Mouse (Mus musculus): Measurements from ENCODE around the gene Hoxa3. TPM values are rescaled to one million over a fixed set of nuclear protein-coding genes. Genes with fewer than 3 reads are reported as not detected.

Hoxa3 gene
- total RNA-seq, 4 experiments from 2014 or later: not detected

DNA sequence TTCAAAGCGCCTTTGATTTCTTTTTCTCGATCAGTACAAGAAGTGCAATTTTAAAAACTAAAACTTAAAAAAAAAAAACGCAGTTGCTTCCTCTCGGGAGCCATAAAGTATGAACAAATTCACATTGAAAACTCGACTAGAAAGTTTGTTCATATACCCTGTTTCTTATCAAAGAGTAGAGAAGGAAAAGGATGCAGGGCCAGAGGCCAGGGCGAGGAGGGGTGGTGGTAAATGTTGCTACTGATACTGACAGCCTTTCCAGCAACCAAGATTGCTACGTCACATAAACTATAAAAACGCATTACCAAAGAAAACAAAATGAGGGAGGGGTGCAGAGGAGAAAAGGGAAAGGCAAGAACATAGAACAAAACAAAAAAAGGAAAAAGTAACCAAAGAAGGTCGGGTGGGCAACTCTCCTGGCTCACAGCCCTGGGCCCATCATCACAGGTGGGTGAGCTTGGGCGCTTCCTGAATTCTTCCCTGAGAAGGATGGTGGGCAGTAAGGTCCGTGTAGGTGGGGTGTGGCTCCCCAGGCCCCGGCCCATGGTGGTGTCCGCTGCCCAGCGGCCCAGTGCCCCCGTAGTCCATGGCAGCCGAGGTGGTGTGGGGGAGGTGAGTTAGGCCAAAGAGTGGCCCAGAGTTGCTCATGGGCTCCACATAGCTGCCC is 43.5 kb downstream of the Hoxa3 start:
- DNase-seq (ENCODE audit: low spot score in 2 of 2): no peak

- DNase-seq (ENCODE audit: low spot score in 2 of 2): no peak
Measured at GRCm38 (mm10) chr6:52168191-52169055, 44.7 kb downstream of the Hoxa3 start.

- DNase-seq (ENCODE audit: low spot score in 2 of 2): no peak
Measured at GRCm38 (mm10) chr6:52167736-52168161, 45.4 kb downstream of the Hoxa3 start.

DNA sequence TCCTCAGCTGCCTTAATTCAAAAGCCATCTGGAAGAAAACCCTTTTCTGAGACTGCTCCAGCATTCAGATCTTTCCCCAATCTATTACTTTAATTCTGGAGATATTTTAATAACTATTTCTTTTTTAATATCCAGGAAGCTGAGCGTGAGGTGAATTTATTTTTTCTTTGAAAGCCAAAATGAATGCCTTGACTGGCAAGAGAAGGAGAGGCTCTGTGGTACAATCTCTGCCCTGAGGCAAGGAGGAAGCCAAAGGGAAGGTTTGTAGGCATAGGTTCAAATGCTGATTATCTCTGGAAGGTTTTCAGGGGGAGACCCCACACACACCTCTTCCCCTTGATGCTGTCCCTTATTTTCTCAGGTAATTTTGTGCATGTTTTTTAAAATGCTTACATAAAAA is 46.0 kb downstream of the Hoxa3 start:
- no peak for DNase-seq (ENCODE audit: low spot score in 2 of 2)

DNA sequence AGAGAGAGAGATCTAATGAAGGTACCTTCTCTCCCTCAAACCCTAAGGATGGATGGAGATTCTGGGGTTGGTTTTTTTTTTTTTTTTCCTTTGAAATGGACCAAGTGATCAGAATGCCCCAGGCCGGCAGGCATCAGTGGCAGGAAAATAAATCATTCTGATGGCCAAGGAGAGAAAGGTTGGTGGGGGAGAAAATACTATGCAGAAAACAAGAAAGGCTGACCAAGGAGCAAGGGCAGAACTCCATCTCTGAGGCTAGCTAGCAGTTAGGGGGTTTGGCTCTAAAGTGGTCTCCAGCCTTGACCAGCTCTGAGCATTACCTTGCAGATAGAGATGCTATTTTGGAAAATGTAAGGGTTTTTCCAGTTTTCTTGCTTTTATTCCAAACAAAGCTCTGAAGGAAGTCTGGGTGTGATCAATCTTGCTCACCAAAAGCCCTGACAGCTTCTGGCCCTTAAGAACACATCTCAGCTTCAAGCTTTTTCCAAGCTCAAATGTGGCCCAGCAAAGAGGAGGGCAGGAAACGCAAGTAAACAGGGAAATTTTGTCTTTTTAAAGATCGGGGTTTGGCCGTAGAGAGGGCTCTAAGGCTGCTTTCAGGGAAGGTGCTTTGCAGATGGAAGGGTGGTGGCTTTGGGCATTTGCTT is 46.6 kb downstream of the Hoxa3 start:
- no peak for DNase-seq (ENCODE audit: low spot score in 2 of 2)

DNA sequence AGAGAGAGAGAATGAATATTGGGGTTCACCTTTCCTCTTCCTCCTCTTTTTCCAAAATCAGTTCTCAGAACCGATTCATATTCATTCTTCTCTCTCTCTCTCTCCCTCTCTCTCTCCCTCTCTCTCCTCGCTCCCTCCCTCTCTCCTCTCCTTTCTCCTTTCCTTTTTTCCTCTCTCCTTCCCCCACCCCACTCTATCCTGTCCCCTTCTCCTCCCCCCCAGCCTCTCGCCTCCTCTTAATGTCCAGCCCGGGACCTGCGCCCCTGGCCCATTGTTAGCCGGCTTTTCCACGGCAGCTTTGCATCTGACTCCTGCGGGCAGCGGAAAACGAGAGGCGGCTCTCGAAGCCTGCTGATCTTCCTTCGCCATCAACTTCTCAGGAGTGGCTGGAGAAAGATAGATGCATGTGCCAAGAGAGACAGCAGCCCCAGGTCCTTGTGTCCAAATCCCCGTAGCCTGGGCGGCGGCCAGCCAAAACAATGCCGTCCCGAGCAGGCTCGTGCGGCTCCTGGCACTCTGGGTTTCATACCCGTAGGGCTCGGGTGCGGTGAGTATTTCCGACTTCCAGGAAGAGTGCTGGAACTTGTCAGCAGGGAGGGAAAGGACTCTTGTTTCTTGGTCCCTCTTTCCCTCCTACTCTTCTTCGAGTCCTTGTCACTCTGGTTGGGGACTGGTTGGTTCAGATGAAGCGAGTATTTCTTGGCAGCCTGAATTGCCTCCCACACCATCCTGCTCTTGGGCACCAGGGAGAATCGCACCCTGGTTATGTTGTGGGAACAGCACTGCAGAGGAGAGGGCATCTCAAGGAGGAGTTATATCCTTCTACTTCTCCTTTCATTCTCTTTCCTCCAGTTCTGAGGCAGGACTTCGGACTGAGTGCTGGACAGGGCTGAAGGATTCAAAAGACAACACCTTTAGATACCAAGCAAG is 47.4 kb downstream of the Hoxa3 start:
- no peak for DNase-seq (ENCODE audit: low spot score in 2 of 2)

- no peak for DNase-seq (ENCODE audit: low spot score in 2 of 2)
Measured at GRCm38 (mm10) chr6:52164626-52165440, 48.3 kb downstream of the Hoxa3 start, which contains the start of gene Hoxa2. TSS of gene Hoxa2 (minus strand) at chr6:52164831.

GRCm38 (mm10) chr6:52164051-52164625 is 49.0 kb downstream of the Hoxa3 start:
- no peak for DNase-seq (ENCODE audit: low spot score in 2 of 2)

DNA sequence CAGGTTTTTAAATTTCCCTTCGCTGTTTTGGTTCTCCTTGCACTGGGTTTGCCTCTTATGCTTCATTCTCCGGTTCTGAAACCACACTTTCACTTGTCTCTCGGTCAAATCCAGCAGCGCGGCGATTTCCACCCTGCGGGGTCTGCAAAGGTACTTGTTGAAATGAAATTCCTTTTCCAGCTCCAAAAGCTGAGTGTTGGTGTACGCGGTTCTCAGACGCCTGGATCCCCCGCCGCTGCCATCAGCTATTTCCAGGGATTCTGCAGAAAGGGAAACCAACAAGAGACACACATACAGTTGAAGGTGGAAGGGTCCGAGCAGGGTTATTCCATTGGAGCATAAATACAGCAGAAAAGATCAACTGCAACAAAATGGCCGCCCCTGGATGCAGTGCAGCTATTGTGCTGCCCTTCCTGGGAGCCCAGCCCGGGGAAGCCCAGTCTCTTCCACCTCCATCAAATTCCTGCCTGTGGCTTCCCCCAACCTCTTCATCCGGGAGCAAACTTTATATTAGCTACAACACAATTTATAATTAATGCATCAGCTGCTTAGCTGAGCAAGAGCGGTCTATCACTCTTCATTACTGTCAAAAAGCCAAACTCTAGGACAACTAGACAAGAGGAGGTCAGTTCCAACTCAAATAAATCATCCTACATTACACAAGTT is 49.6 kb downstream of the Hoxa3 start:
- no peak for DNase-seq (ENCODE audit: low spot score in 2 of 2)

- no peak for DNase-seq (ENCODE audit: low spot score in 2 of 2)
Measured at GRCm38 (mm10) chr6:52162611-52163365, 50.3 kb downstream of the Hoxa3 start.

GRCm38 (mm10) chr6:52162093-52162380 is 51.1 kb downstream of the Hoxa3 start:
- DNase-seq (ENCODE audit: low spot score in 2 of 2): no peak

DNA sequence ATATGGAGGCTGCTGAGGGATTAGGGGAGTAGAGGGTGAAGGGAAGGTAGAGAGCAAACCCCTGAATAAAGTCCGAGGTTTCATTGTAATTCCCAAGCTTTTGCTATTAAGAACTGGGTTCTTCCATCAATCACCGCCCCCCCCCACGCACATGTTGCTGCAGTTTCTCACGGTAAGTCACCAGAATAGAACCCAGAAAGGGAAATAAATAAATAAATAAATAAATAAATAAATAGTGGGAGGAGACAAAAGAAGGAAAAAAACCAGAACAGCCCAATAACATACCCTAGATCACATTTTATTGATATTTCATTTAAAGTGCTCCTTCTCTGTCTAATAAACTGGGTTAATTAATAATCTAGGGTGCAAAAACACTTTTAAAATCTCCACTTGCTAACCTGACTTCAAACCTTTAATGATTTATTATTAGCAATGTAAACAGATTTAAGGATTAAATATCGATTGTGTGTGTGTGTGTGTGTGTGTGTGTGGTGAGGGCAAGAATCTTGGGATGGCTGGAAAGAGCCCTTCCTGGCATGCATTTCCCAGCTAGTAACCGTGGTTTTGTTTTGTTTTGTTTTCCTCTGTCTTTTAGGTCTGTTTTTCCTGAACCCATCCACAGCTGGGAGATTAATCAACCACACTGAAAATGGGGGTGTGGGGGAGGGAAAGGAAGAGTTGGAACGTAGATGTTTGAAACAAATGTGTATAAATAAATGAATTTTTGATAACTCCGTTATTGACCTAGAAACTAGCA is 51.6 kb downstream of the Hoxa3 start:
- DNase-seq (ENCODE audit: low spot score in 2 of 2): no peak

- DNase-seq (ENCODE audit: low spot score in 2 of 2): no peak
Measured at GRCm38 (mm10) chr6:52160511-52161335, 52.4 kb downstream of the Hoxa3 start.

DNA sequence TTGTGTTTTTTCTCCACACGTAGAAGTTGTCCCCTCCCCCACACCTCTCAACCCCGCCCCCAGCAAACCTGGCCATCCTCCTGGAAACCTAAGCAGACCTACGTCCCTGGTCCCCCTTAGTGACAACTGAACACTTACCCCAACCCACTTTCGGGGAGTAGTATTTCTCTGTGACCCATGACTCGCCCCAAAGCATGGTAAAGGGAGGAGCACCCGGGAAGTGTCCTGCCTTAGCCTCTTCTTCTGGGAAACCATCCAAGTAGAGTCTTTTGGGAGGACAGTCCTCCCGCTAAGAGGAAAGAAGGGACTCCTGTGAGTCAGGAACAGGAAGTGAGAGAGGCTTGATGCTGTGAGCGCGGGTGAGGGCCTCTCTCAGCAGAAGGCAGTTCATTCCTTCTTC is 53.2 kb downstream of the Hoxa3 start:
- no peak for DNase-seq (ENCODE audit: low spot score in 2 of 2)

DNA sequence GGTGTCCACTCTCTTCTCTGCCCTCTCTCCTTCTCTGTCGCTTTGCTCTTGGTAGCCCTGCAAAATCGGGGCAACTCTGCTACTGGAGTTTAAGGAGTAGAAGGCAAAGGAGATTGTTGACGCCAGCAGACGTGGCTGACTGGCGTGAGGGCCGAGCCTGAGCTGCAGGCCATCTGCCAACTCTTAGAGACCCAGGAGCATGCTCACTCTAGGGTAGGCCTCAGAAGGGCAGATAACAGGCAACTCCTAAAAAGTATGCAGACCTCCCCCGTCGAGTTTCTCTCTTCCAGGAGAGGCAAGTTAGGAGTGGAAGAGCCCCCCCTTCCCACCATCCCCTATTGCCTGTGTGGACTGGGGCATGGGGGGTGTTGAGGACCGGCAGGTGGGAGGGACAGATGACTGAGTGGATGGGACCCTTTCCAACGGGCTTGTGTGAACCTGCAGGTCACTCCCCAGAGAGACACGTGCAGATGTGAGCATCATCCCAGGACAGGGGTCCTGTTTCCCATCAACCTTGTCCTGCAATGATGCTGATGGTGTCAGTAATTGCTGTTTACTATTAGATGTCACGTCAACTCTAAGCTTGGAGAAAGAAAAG is 53.9 kb downstream of the Hoxa3 start:
- no peak for DNase-seq (ENCODE audit: low spot score in 2 of 2)

GRCm38 (mm10) chr6:52158276-52159051 is 54.7 kb downstream of the Hoxa3 start, which contains the start of gene Hoxa1:
TSS of gene Hoxa1 (minus strand) at chr6:52158317.
- no peak for DNase-seq (ENCODE audit: low spot score in 2 of 2)

Data from layer of hippocampus, adult 8-10 months (tissue).